Mouse (Mus musculus) liver, embryonic 16.5 days (tissue): ENCODE measurements around the gene Apba3. TPM values are rescaled to one million over a fixed set of nuclear protein-coding genes. Genes with fewer than 3 reads are reported as not detected.

Source experiments
- ATAC-seq: fragments of 200-750 bp; cut with Nextera tagmentation; 2 replicates; pipeline ENCODE4 v1.8.0; 2017; ENCODE audit warnings: low read depth, mild to moderate bottlenecking, moderate number of reproducible peaks, moderate library complexity
- H3K27ac ChIP-seq: fragments of 300-500 bp; sonication (generic); 2 replicates; pipeline ENCODE4 v1.5.1; 2014; ENCODE audit warnings: mild to moderate bottlenecking, low read length
- H3K27me3 ChIP-seq: fragments of 300-500 bp; sonication (generic); 2 replicates; pipeline ENCODE4 v1.6.1; 2014; ENCODE audit warnings: low read depth, low read length, mixed read lengths; ENCODE audit not compliant: control insufficient read depth, insufficient read depth
- H3K36me3 ChIP-seq: fragments of 300-500 bp; sonication (generic); 2 replicates; pipeline ENCODE4 v1.6.1; 2014; ENCODE audit warnings: mild to moderate bottlenecking; ENCODE audit not compliant: control insufficient read depth, insufficient read depth
- H3K4me1 ChIP-seq: fragments of 300-500 bp; sonication (generic); 2 replicates; pipeline ENCODE4 v1.6.1; 2014; ENCODE audit warnings: low read depth, low read length, mixed read lengths; ENCODE audit not compliant: control insufficient read depth
- H3K4me2 ChIP-seq: fragments of 300-500 bp; sonication (generic); 2 replicates; pipeline ENCODE4 v1.6.1; 2014; ENCODE audit warnings: low read depth, low read length, mixed read lengths
- H3K4me3 ChIP-seq: fragments of 300-500 bp; sonication (generic); 2 replicates; pipeline ENCODE4 v1.5.1; 2014; ENCODE audit warnings: low read depth, mild to moderate bottlenecking, low read length
- H3K9ac ChIP-seq: fragments of 300-500 bp; sonication (generic); 2 replicates; pipeline ENCODE4 v1.6.1; 2014; ENCODE audit warnings: low read depth, low read length
- H3K9me3 ChIP-seq: fragments of 300-500 bp; sonication (generic); replicated peaks from 2 replicates; pipeline ENCODE4 v1.6.1; 2016; ENCODE audit warnings: low read length; ENCODE audit not compliant: control insufficient read depth
- WGBS: fragments of 180-500 bp; shearing (Covaris S2); extraction: QIAGEN DNeasy Blood & Tissue Kit; methylation state at CpG from one replicate; pipeline ENCODE4 v1.1.7; 2014; ENCODE audit not compliant: insufficient replicate concordance; 5-methylcytosine and 5-hydroxymethylcytosine counted together
- polyA plus RNA-seq: library from polyadenylated mRNA; unstranded; fragments of >200 nt; fragmentation: Nextera tagmentation; extraction: Ambion mirVana; gene quantifications from 2 replicates; pipeline ENCODE4 v1.2.1, GENCODE M21; 2015

Gene Apba3
- polyA plus RNA-seq, 1 experiment from 2014 or later = 26.3 TPM

DNA sequence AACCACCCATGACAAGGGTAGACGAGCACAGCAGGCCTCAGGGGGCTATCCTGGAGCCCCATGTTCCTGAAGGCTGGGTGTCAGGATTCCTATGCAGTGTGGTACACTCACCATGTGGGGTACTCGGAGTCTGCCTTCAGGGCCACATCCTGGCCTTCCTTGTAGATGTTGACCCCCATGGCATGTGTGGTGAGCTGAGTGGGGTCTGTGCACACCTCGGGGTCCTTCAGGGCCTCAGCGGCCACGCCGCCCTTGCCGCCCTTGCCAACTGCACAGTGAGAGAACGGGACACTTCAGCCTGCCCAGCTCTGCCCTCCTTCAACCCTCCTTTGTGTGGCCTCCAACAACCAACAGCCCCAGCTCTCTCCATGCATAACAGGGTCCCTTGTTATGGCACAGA is 1.2 kb upstream of the Apba3 start:
- Histone ChIP-seq H3K9ac (peak overlapping the region; percentile 57; the same call in 1 of the 2 replicates), H3K27me3 (no peaks in the 10 kb centered on the region), H3K36me3 (peaks cover 3% of the 10 kb centered on the region), H3K9me3 (peaks cover 2% of the 10 kb centered on the region; the same call in 1 of the 2 replicates), H3K27ac (no peak overlapping the region), H3K4me1 (peaks cover 25% of the 10 kb centered on the region), H3K4me3 (peak overlapping the region; percentile 91; the same call in 1 of the 2 replicates), H3K4me2 (peak overlapping the region; percentile 74; the same call in 1 of the 2 replicates)
- WGBS = 70% methylated on average over 8 of the region's 8 CpGs
- ATAC-seq = no peak

DNA sequence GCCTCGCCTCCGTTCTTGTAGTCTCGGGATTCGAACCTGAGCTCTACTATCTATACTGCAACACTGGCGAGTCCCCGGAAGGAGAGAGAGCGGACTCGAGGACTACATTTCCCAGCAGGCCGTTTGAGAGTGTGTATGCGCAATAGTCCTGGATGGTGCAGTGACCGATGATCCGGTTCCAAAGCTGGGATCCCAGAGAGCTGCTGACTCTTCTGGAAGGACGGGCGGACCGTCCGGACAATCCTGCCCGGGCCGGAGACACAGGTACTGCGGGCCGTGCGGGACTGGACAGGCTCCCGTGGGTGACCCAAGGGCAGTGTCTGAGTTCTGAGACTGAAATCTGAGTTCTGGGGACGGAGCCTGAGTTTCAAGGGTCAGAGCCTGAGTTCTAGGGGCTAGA is 1.3 kb downstream of the Apba3 start:
- WGBS = 3% methylated on average over 23 of the region's 23 CpGs
- H3K9ac ChIP-seq = peak overlapping the region; percentile 83
- peak overlapping the region; percentile 49 for H3K27ac ChIP-seq
- peak; percentile 52 for ATAC-seq
- H3K36me3 ChIP-seq = peaks cover 18% of the 10 kb centered on the region
- H3K9me3 ChIP-seq = no peaks in the 10 kb centered on the region
- peak overlapping the region; percentile 68 for H3K4me2 ChIP-seq
- no peaks in the 10 kb centered on the region for H3K27me3 ChIP-seq
- H3K4me1 ChIP-seq = peaks cover 25% of the 10 kb centered on the region
- H3K4me3 ChIP-seq = peak overlapping the region; percentile 74

DNA sequence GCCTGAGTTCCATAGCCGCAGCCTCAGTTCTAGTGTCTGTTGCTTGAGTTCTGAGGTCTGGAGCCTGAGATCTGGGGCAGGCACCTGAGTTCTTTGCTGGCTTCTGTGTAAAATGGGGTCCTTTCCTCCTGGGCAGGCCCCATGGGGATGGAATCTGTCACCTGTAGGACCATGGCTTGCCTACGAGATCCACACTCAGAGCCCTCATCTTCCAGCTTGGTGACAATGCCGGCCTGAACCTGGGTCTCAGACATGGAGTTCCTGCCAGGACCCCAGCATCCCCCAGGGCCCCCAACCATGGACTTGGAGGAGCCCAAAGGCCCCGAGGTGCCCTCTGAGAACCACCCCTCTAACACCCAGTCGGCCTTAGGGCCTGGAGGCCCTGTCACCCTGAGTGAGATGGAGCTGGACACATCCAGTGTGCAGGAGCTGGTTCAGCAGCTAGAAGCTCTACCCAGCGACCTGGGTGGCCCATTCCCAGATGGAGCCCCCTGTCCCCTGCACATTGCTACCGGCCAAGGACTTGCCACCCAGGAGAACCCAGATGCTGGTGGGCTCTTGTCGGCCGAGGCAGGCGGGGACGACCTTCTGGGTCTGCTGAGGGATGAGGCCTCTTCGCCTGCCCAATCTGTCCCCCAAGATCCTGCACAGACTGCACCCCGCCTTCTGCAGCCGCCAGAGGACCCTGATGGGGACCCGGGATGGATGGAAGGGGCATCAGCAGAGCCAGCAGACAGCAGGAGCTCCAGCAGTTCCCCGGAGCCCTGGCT is 2.1 kb downstream of the Apba3 start:
- Histone ChIP-seq H3K4me1 (peaks cover 25% of the 10 kb centered on the region), H3K9me3 (no peaks in the 10 kb centered on the region), H3K4me2 (peak overlapping the region; percentile 68), H3K27ac (peak overlapping the region; percentile 49; the same call in 1 of the 2 replicates), H3K4me3 (peak overlapping the region; percentile 74), H3K36me3 (peaks cover 20% of the 10 kb centered on the region), H3K27me3 (no peaks in the 10 kb centered on the region), H3K9ac (peak overlapping the region; percentile 83)
- ATAC-seq = no peak
- WGBS = 66% methylated on average over 16 of the region's 16 CpGs

DNA sequence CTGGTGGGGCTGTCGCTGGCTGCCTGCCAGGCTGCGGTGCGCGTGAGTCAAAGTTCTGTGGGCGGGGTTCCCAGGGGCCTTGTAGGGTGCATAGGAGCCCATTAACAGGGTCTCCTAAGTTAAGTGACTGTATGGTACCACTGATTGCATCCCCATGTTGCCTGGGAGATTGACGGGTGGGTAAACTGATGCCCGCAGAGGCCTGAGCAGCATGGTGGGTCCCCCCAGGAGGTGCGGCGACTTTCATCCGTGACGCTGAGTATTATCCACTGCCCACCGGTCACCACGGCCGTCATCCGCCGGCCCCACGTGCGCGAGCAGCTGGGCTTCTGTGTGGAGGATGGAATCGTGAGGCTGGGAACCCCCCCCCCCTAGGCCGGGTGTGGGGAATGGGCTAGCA is 5.6 kb downstream of the Apba3 start:
- no peak for ATAC-seq
- Histone ChIP-seq H3K4me2 (no peak overlapping the region), H3K36me3 (peaks cover 17% of the 10 kb centered on the region), H3K4me3 (no peak overlapping the region), H3K9ac (no peak overlapping the region), H3K27ac (no peak overlapping the region), H3K27me3 (no peaks in the 10 kb centered on the region), H3K4me1 (peaks cover 12% of the 10 kb centered on the region), H3K9me3 (no peaks in the 10 kb centered on the region)
- 90% methylated on average over 21 of the region's 21 CpGs for WGBS

DNA sequence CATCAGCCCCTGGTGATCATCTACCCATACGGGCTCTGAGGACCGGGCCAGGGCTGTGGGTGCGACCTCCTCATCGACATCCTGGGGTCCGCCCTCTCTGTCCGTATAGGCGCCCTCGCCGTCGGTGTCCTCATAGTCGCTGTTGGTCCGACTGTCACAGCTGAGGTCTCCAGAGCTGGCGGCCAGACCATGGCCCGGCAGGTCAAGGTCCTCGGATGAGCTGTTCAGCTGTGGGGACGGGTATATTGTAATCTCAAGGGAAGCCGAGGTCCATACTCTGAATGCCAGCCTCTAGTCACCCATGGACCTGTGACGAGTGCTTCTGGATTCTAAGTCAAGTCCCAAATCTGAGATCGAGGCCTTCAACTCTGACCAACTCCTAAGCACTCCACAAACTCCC is 7.1 kb downstream of the Apba3 start:
- H3K4me3 ChIP-seq = no peak overlapping the region
- no peaks in the 10 kb centered on the region for H3K27me3 ChIP-seq
- no peak for ATAC-seq
- H3K36me3 ChIP-seq = peaks cover 17% of the 10 kb centered on the region
- H3K4me2 ChIP-seq = no peak overlapping the region
- 81% methylated on average over 19 of the region's 19 CpGs for WGBS
- H3K27ac ChIP-seq = no peak overlapping the region
- H3K4me1 ChIP-seq = peaks cover 3% of the 10 kb centered on the region
- H3K9ac ChIP-seq = no peak overlapping the region
- H3K9me3 ChIP-seq = no peaks in the 10 kb centered on the region

DNA sequence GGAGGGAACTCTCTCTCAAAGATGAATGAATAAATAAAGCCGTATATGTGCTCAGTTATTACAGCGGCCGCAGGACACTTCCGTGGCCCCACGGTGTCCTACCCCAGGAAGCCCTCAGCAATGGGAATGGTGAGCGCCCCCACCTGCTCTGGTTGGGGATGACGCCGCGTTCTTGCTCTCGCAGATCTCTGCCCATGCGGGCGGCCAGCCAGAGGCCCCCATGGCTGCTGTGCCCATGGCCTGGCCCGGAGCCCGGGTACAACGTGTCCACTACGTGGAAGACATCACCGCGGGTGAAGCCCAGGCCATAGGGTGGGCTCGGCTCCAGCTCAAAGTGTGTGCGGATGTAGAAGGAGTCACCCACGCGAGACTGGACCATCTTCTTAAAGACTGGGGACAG is 10.9 kb downstream of the Apba3 start:
- no peak overlapping the region for H3K9ac ChIP-seq
- WGBS = 72% methylated on average over 22 of the region's 22 CpGs
- no peak for ATAC-seq
- H3K27me3 ChIP-seq = peaks cover 4% of the 10 kb centered on the region; the same call in 1 of the 2 replicates
- no peak overlapping the region for H3K4me3 ChIP-seq
- no peak overlapping the region for H3K4me2 ChIP-seq
- no peaks in the 10 kb centered on the region for H3K4me1 ChIP-seq
- no peak overlapping the region for H3K27ac ChIP-seq
- H3K9me3 ChIP-seq = no peaks in the 10 kb centered on the region
- H3K36me3 ChIP-seq = 0 out of 2 replicates have a peak, but pooled peaks cover 2% of the 10 kb centered on the region

DNA sequence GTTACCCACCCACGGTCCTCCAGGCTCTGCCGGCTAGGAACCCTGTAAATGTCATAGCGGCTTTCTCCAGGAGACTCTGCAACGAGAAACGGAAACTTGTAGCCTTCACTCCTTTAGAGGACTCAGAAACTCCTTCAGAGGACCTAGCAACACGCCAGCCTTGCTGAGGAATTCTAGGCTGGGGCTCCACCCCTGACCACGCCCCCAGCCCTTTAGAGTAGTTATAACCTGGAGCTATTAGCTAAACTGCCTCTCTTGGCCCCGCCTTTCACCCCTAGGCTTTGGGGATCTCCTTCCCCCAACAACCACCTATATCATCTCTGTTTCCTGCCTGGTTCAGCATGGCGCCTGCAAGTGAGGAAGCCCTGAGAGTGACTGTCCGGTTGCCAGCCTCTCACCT is 12.7 kb downstream of the Apba3 start:
- no peaks in the 10 kb centered on the region for H3K4me1 ChIP-seq
- no peak overlapping the region for H3K4me3 ChIP-seq
- H3K9ac ChIP-seq = no peak overlapping the region

DNA sequence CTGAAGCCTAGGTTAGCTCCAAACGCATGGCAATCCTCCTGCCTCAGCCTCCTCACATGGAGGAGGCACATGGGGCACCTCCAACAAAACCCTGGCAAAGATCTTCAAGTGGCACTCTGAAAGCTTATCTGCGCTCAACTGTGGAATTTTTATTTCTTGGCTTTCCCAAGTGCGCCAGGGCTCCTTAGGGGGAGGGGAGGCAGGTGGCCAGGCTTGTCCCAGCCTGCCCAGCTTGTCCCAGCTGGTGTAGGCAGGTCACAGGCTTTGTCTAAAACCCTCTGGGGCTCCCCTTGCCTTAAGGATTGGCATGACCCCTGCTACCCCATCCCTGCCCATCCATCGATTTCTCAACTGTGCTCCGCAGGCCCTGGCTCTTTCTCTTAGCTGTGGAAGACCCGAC is 17.4 kb downstream of the Apba3 start:
- no peak overlapping the region for H3K9ac ChIP-seq
- no peaks in the 10 kb centered on the region for H3K9me3 ChIP-seq
- peaks cover 25% of the 10 kb centered on the region for H3K4me1 ChIP-seq
- no peak overlapping the region for H3K27ac ChIP-seq
- WGBS = 56% methylated on average over 6 of the region's 6 CpGs
- H3K27me3 ChIP-seq = peaks cover 32% of the 10 kb centered on the region
- H3K4me3 ChIP-seq = no peak overlapping the region
- H3K36me3 ChIP-seq = no peaks in the 10 kb centered on the region
- no peak overlapping the region for H3K4me2 ChIP-seq
- ATAC-seq = no peak

More for the DNA sequence above, 12.7 kb downstream of the Apba3 start:
- Histone ChIP-seq H3K36me3 (no peaks in the 10 kb centered on the region), H3K9me3 (no peaks in the 10 kb centered on the region), H3K27me3 (peaks cover 17% of the 10 kb centered on the region), H3K4me2 (no peak overlapping the region), H3K27ac (no peak overlapping the region)
- WGBS = 37% methylated on average over 10 of the region's 10 CpGs
- ATAC-seq = no peak

DNA sequence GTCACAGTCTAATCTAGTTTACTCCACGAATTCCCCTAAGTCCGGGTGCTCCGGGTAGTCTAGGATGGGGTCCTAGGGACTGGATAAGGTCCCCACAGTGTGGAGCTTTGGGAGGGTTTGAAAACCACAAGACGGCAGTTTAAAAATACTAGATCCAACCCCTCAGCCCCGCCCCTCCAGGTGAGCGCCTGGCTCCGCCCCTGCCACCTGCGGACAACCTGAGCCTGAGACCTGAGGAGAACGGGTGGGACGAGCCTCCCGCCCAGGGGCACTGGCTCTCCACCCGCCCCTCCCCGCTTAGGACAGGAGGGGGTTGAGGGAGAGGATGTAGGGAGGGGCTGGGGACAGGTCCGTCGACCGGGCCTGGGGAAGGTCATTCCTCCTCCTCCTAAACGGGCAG is 18.0 kb downstream of the Apba3 start:
- no peak for ATAC-seq
- peaks cover 32% of the 10 kb centered on the region for H3K27me3 ChIP-seq
- peaks cover 30% of the 10 kb centered on the region for H3K4me1 ChIP-seq
- no peak overlapping the region for H3K4me2 ChIP-seq
- no peaks in the 10 kb centered on the region for H3K36me3 ChIP-seq
- 19% methylated on average over 17 of the region's 17 CpGs for WGBS
- H3K4me3 ChIP-seq = no peak overlapping the region
- H3K27ac ChIP-seq = no peak overlapping the region
- H3K9me3 ChIP-seq = no peaks in the 10 kb centered on the region
- no peak overlapping the region for H3K9ac ChIP-seq
